Mouse (Mus musculus) CH12.LX (cell line): Measurements from ENCODE around the gene Astn2. TPM values are rescaled to one million over a fixed set of nuclear protein-coding genes. Genes with fewer than 3 reads are reported as not detected.

Source experiments
- DNase-seq: peaks from one replicate; pipeline ENCODE4 v3.0.0-alpha.2; 2013; ENCODE audit errors: extremely low read depth
- H3K27ac ChIP-seq: 2 replicates; pipeline ENCODE4 v1.5.1; 2012; ENCODE audit warnings: low read depth, mild to moderate bottlenecking, control low read depth, moderate library complexity; ENCODE audit not compliant: insufficient read depth
- H3K27me3 ChIP-seq: replicated peaks from 2 replicates; pipeline ENCODE3; 2012; ENCODE audit warnings: inconsistent platforms
- H3K36me3 ChIP-seq, 2 experiments: replicated peaks in 1 of 2; 2 replicates each; pipeline versions ENCODE3 to v1.6.1; 2012; ENCODE audit warnings: inconsistent platforms in 1 of 2, low read length in 1 of 2, mild to moderate bottlenecking in 1 of 2, mixed read lengths in 1 of 2, moderate library complexity in 1 of 2; ENCODE audit not compliant: control insufficient read depth in 1 of 2, insufficient read depth in 1 of 2
- H3K4me1 ChIP-seq, 2 experiments: 2 replicates each; pipeline ENCODE4 v1.6.1; 2012; ENCODE audit warnings: inconsistent platforms in 1 of 2, moderate library complexity in 1 of 2; ENCODE audit not compliant: insufficient read depth in 2 of 2, control insufficient read depth in 1 of 2
- H3K4me2 ChIP-seq: 2 replicates; pipeline ENCODE4 v1.6.1; 2012; ENCODE audit warnings: low read depth, mild to moderate bottlenecking, control low read depth; ENCODE audit not compliant: poor library complexity, insufficient read depth, severe bottlenecking
- H3K4me3 ChIP-seq, 3 experiments: fragments of 150-350 bp in 1 of 3; sonication (generic) in 1 of 3; replicated peaks in 1 of 3; 2 replicates each; pipeline versions ENCODE3 to v1.5.1; 2011 to 2012; ENCODE audit warnings: low read depth in 2 of 3, low read length in 2 of 3, mild to moderate bottlenecking in 2 of 3, moderate library complexity in 2 of 3, control low read depth in 1 of 3, improper control_type of control experiment in 1 of 3, inconsistent platforms in 1 of 3, mixed read lengths in 1 of 3; ENCODE audit not compliant: poor library complexity in 1 of 3
- H3K79me2 ChIP-seq: replicated peaks from 2 replicates; pipeline ENCODE4 v1.6.1; 2012; ENCODE audit warnings: mild to moderate bottlenecking, moderate library complexity; ENCODE audit not compliant: control insufficient read depth, poor library complexity, insufficient read depth, severe bottlenecking; ENCODE audit errors: extremely low read depth
- H3K9ac ChIP-seq: 2 replicates; pipeline ENCODE4 v1.6.1; 2012; ENCODE audit warnings: low read depth, mild to moderate bottlenecking, control low read depth, moderate library complexity; ENCODE audit not compliant: insufficient read depth
- H3K9me3 ChIP-seq: replicated peaks from 2 replicates; pipeline ENCODE3; 2012; ENCODE audit warnings: low read length, inconsistent platforms, mixed read lengths
- BHLHE40 ChIP-seq: IDR thresholded peaks from 2 replicates; pipeline ENCODE4 v1.6.1; 2011; ENCODE audit warnings: mild to moderate bottlenecking, low read depth, low read length, improper control_type of control experiment
- CHD1 ChIP-seq: IDR thresholded peaks from 2 replicates; pipeline ENCODE4 v1.6.1; 2012; ENCODE audit warnings: low read depth, low read length, improper control_type of control experiment, inconsistent platforms
- CHD2 ChIP-seq: IDR thresholded peaks from 2 replicates; pipeline ENCODE4 v1.6.1; 2011; ENCODE audit warnings: low read length, improper control_type of control experiment
- CTCF ChIP-seq, 2 experiments: IDR thresholded peaks in 1 of 2; conservative IDR thresholded peaks in 1 of 2; 2 replicates each; pipeline ENCODE4 v1.5.1; 2011 to 2012; ENCODE audit warnings: low read depth in 2 of 2, low read length in 2 of 2, improper control_type of control experiment in 1 of 2, inconsistent platforms in 1 of 2, mild to moderate bottlenecking in 1 of 2, moderate library complexity in 1 of 2
- E2F4 ChIP-seq: IDR thresholded peaks from 2 replicates; pipeline ENCODE4 v1.6.1; 2011; ENCODE audit warnings: low read depth, low read length, improper control_type of control experiment; ENCODE audit not compliant: insufficient replicate concordance
- ELF1 ChIP-seq: IDR thresholded peaks from 2 replicates; pipeline ENCODE4 v1.6.1; 2014; ENCODE audit warnings: low read depth, mild to moderate bottlenecking, inconsistent platforms, low read length, improper control_type of control experiment
- EP300 ChIP-seq: IDR thresholded peaks from 2 replicates; pipeline ENCODE4 v1.6.1; 2011; ENCODE audit warnings: low read length, improper control_type of control experiment
- HCFC1 ChIP-seq: IDR thresholded peaks from 2 replicates; pipeline ENCODE4 v1.6.1; 2012; ENCODE audit warnings: low read depth, mild to moderate bottlenecking, inconsistent platforms, low read length, improper control_type of control experiment
- JUND ChIP-seq: conservative IDR thresholded peaks from 2 replicates; pipeline ENCODE4 v1.6.1; 2011; ENCODE audit warnings: low read depth, low read length, improper control_type of control experiment
- MAFK ChIP-seq: IDR thresholded peaks from 2 replicates; pipeline ENCODE4 v1.6.1; 2011; ENCODE audit warnings: low read length, improper control_type of control experiment; ENCODE audit not compliant: insufficient replicate concordance
- MAZ ChIP-seq: IDR thresholded peaks from 2 replicates; pipeline ENCODE4 v1.6.1; 2012; ENCODE audit warnings: low read depth, mild to moderate bottlenecking, inconsistent platforms, low read length, improper control_type of control experiment, moderate library complexity
- MEF2A ChIP-seq: IDR thresholded peaks from 2 replicates; pipeline ENCODE4 v1.6.1; 2014; ENCODE audit warnings: low read depth, mild to moderate bottlenecking, inconsistent platforms, low read length, improper control_type of control experiment, borderline replicate concordance
- MXI1 ChIP-seq: IDR thresholded peaks from 2 replicates; pipeline ENCODE4 v1.6.1; 2011; ENCODE audit warnings: mild to moderate bottlenecking, low read depth, low read length, improper control_type of control experiment
- NELFE ChIP-seq: IDR thresholded peaks from 2 replicates; pipeline ENCODE4 v1.6.1; 2011; ENCODE audit warnings: low read depth, low read length, improper control_type of control experiment
- NRF1 ChIP-seq: IDR thresholded peaks from 2 replicates; pipeline ENCODE4 v1.6.1; 2014; ENCODE audit warnings: low read depth, mild to moderate bottlenecking, inconsistent platforms, low read length, improper control_type of control experiment, moderate library complexity
- PAX5 ChIP-seq: IDR thresholded peaks from 2 replicates; pipeline ENCODE4 v1.6.1; 2012; ENCODE audit warnings: low read length, inconsistent platforms, mixed read lengths
- POLR2A ChIP-seq: IDR thresholded peaks from 2 replicates; pipeline ENCODE4 v1.6.1; 2011; ENCODE audit warnings: low read depth, mild to moderate bottlenecking, improper control_type of control experiment, low read length
- RAD21 ChIP-seq: IDR thresholded peaks from 2 replicates; pipeline ENCODE4 v1.6.1; 2011; ENCODE audit warnings: low read depth, mild to moderate bottlenecking, low read length, improper control_type of control experiment, moderate library complexity
- SIN3A ChIP-seq: IDR thresholded peaks from 2 replicates; pipeline ENCODE4 v1.6.1; 2012; ENCODE audit warnings: low read length, improper control_type of control experiment, inconsistent platforms
- UBTF ChIP-seq: IDR thresholded peaks from 2 replicates; pipeline ENCODE4 v1.6.1; 2012; ENCODE audit warnings: low read depth, mild to moderate bottlenecking, inconsistent platforms, low read length, improper control_type of control experiment, moderate library complexity
- USF2 ChIP-seq: conservative IDR thresholded peaks from 2 replicates; pipeline ENCODE4 v1.6.1; 2011; ENCODE audit warnings: low read depth, low read length, improper control_type of control experiment
- ZC3H11A ChIP-seq: IDR thresholded peaks from 2 replicates; pipeline ENCODE4 v1.6.1; 2012; ENCODE audit warnings: low read depth, mild to moderate bottlenecking, inconsistent platforms, low read length, improper control_type of control experiment
- ZKSCAN1 ChIP-seq: IDR thresholded peaks from 2 replicates; pipeline ENCODE4 v1.6.1; 2012; ENCODE audit warnings: low read depth, inconsistent platforms, low read length, improper control_type of control experiment, borderline replicate concordance
- ZNF384 ChIP-seq: IDR thresholded peaks from 2 replicates; pipeline ENCODE4 v1.6.1; 2012; ENCODE audit warnings: low read depth, low read length, improper control_type of control experiment, inconsistent platforms
- dilution Hi-C: fragments of 300-500 bp; cut with MboI; formaldehyde crosslinking; loops from 2 replicates; pipeline ENCODE4 v1.14.3; 2020; ENCODE audit warnings: low sequenced_read_pairs; ENCODE audit not compliant: extremely low pct_unique_long_range_greater_than_20kb, extremely low pct_ligation_motif_present
- in situ Hi-C: fragments of 300-500 bp; cut with MboI; formaldehyde crosslinking; loops from 3 replicates; pipeline ENCODE4 v1.14.3; 2019; ENCODE audit warnings: low sequenced_read_pairs, low pct_ligation_motif_present, low pct_unique_long_range_greater_than_20kb, mixed read lengths
- polyA plus RNA-seq: library from polyadenylated mRNA; unstranded; fragments of >175 nt; gene quantifications from 2 replicates; pipeline ENCODE4 v1.2.1, GENCODE M21; 2012; ENCODE audit warnings: low read depth; ENCODE audit not compliant: insufficient read length
- total RNA-seq, 2 experiments: library from RNA; depleted of rRNA; stranded (reverse); fragments of 300-350 nt in 1 of 2; fragments of >200 nt in 1 of 2; gene quantifications; 2 replicates each; pipeline ENCODE4 v1.2.3; 2012 to 2014

Gene Astn2
- total and polyA plus RNA-seq, 3 experiments, result not detected

- in situ Hi-C loops (no loop called here), dilution Hi-C loops (no loop called here)
- Histone ChIP-seq H3K79me2 (no peaks in the 10 kb centered on the region), H3K27ac (no peak overlapping the region), H3K4me2 (no peak overlapping the region), H3K27me3 (no peaks in the 10 kb centered on the region), H3K9me3 (peaks cover 56% of the 10 kb centered on the region), H3K9ac (no peak overlapping the region), H3K4me1 (no peaks in the 10 kb centered on the region), H3K4me3 (no peak overlapping the region), H3K36me3 (no peaks in the 10 kb centered on the region)
- no peak for DNase-seq
- TF ChIP-seq JUND (no peak), ELF1 (no peak), CHD1 (no peak), PAX5 (no peak), MAFK (no peak), MAZ (no peak), NELFE (no peak), E2F4 (no peak)
Measured at GRCm38 (mm10) chr4:66057161-66057560, 347.2 kb downstream of the Astn2 start.

- no peak for TF ChIP-seq POLR2A
- no peak for TF ChIP-seq ZKSCAN1
- no peak for TF ChIP-seq MEF2A
- TF ChIP-seq USF2, result no peak
- no peak for TF ChIP-seq HCFC1
- TF ChIP-seq ZC3H11A, result no peak
- no peak for TF ChIP-seq CHD2
- TF ChIP-seq BHLHE40, result no peak
- TF ChIP-seq NRF1, result no peak
- no peak for TF ChIP-seq ZNF384
- TF ChIP-seq MXI1, result no peak
- TF ChIP-seq SIN3A, result no peak
- no peak for TF ChIP-seq RAD21
- no peak for TF ChIP-seq EP300
- no peak for TF ChIP-seq UBTF
- no peak for TF ChIP-seq CTCF (conservative IDR thresholded peaks at IDR 0.05 in 1 of 2, IDR thresholded peaks at IDR 0.05 in 1 of 2; ENCODE audit: low read depth in 2 of 2, low read length in 2 of 2)
- dilution Hi-C loops, result no loop called here
- no peaks in the 10 kb centered on the region for H3K79me2 ChIP-seq
- H3K4me3 ChIP-seq, result no peak overlapping the region
- H3K4me1 ChIP-seq, result no peaks in the 10 kb centered on the region
- peaks cover 64% of the 10 kb centered on the region for H3K9me3 ChIP-seq
- no peaks in the 10 kb centered on the region for H3K27me3 ChIP-seq
- H3K27ac ChIP-seq, result no peak overlapping the region
- DNase-seq, result no peak
- H3K36me3 ChIP-seq, result no peaks in the 10 kb centered on the region
- H3K9ac ChIP-seq, result no peak overlapping the region
- in situ Hi-C loops, result no loop called here
- no peak overlapping the region for H3K4me2 ChIP-seq
Measured at GRCm38 (mm10) chr4:66055690-66056089, 348.7 kb downstream of the Astn2 start.
